Mouse (Mus musculus) heart, adult 2 months (tissue): Measurements from ENCODE around the gene Ctdsp2.

Experiments
- CTCF ChIP-seq: fragments of 200-600 bp; IDR thresholded peaks from 2 replicates; pipeline ENCODE4 v1.8.1; 2022; ENCODE audit warnings: antibody characterized with exemption, mild to moderate bottlenecking, moderate library complexity
- EP300 ChIP-seq: fragments of 200-500 bp; IDR thresholded peaks from 2 replicates; pipeline ENCODE4 v1.6.1; 2011; ENCODE audit warnings: low read depth, low read length, control low read depth; ENCODE audit not compliant: insufficient read depth

DNA sequence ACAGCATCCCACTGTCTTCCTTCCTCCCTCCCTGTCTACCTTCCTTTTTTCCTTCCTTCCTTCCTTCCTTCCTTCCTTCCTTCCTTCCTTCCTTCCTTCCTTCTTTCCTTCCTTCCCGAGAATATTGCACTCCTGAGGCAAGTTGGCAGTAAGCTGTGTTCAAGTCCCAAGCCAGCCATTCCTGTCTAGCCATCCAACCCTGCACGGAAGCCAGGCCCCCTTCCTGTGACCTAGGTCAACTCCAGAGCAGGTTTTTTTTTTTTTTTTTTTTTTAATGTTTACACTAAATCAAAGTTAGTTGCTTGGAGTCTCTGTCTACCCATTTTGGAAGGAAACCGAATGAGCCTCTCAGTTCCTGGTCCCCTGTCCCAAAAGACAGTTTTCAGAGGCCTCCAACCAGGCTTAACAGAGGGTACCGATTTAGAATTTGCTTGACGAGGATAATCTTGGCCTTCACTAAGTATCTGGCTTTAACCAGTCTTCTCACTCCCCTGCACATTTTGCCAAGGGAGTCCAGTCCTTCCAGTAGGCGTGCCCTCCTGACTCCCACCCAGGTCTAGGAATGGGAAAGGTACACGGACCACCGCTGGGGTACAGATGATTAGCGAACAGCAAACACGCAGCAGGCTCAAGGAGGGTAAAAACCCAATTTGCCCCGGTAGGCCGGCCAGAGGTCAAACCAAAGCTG, 7.0 kb upstream of the Ctdsp2 start:
- TF ChIP-seq CTCF (no peak), EP300 (no peak)
